Mouse (Mus musculus): ENCODE measurements at regions not wholly inside any gene's neighbourhood (a gene's known extent, or its start where the extent isn't known, plus 50 kb on each side); places are given as distances from the start of the nearest gene placed in this dataset.
"Not testable (repeated sequence)": the region's sequence is repeated elsewhere in the genome, so short reads cannot be mapped to it uniquely, and the experiment has no call there.

GRCm38 (mm10) chr9:31653788-31654187, 189.5 kb upstream of the Tmem45b start:
- DNase-seq (ENCODE audit: low spot score), result no peak

DNA sequence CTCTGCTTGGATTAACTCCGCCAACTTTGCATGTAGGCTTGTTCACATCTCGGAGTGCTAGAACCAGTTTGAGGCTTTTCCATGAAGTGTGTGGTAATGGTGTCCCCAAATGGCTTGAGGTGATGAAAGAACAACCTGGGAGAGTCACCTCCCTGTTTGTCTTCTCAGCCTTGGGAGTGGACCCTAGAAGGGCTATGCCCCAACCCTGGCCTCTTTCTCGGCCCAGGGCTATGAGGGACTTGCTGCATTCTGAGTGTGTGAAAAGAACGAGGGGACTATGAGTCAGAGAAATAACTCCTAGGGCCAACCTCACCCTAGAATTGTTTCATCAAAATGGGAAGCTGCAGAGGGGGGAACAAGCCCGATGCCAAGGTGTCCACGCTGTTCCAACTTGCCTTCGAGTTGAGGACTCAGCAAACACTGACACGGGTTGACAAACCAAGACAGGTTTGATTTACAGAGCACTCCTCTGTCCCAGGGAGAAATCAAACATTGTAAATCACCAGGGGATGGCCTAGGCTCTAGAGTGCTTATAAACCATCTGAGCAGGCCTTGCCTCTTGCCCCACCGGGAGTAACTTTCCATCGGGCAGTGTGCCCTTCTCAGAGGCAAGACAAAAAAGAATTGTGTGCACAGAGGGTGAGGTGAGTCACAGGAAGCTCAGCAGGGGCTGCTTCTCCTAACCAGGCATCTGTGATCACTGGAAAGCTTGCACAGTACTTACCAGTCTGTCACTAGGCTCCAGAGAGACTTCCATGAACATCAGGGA, 186.3 kb upstream of the Tmem45b start:
- DNase-seq (ENCODE audit: low spot score), result no peak

DNA sequence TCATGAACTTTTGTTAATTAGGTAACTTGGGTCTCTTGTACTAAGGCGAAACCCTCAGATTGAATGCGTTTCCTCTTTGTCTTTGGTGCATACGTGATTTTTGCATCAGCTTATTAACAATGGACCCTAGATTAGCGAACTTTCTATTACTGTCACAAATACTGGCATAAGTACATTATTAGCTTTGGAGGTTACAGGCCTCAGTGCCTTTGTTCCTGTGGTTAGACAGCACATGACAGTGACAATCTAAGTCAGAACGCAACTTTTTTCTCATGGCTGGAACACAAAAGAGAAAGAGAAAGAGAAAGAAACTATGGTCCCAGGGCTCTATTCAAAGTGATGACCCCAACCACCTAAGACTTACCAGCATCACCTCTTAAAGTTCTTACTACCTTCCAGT, 184.8 kb upstream of the Tmem45b start:
- DNase-seq (ENCODE audit: low spot score), result no peak

DNA sequence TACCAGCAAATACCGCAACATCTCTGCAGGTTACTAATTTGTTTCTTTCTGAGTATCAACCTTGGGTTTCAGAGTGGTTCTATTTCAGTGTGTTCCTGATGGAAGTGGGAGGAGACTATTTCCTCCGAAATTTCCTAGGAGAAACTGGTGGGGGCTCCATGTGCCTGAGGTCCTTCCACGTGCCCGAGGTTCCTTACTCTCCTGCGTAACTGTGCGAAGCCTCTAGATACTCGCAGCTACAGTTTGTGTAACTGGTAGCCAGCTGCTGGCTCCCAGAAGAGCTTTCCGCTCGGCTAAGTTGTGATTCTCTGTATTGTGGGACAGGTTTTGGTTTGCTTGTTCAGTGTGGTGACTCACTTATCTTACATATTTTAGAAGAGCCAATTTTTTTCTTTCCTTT, 184.3 kb upstream of the Tmem45b start:
- no peak for DNase-seq (ENCODE audit: low spot score)

GRCm38 (mm10) chr9:31645114-31645513, 180.9 kb upstream of the Tmem45b start:
- DNase-seq (ENCODE audit: low spot score), result no peak

DNA sequence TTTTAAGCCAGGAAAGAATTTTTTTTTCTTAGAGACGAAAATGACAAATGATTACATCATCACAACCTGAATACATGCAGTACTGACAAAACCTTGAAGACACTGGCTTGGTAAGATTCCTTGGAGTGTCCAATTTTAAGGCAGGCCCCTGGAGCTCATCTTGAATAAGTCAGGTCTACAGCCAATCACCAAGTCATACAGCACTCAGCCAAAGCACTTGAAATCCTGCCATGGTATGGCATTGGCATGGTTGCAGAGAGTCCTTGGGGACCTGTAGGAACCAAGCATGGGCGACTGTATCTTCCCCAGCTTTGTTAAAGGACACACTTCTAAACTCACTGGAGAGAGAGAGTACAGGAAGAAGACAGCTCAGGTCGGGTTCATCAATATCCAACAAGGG, 179.8 kb upstream of the Tmem45b start:
- no peak for DNase-seq (ENCODE audit: low spot score)

DNA sequence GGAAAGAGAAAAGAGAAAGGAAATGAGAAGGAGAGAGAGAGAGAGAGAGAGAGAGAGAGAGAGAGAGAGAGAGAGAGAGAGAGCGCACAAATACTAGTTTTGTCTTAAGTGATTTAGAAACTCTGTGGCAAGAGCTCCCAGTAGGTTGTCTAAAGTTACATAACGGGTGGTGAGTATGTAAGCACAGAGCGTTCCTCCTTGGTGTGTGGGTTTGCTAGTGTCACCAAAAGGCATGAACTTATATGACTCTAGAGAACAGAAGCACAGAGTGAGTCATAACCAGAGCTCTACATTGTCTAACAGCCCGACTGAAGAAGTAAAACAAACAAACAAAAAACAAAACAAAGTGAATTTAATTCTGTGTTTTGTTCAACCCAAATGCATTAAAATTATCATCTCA, 177.9 kb upstream of the Tmem45b start:
- no peak for DNase-seq (ENCODE audit: low spot score)

DNA sequence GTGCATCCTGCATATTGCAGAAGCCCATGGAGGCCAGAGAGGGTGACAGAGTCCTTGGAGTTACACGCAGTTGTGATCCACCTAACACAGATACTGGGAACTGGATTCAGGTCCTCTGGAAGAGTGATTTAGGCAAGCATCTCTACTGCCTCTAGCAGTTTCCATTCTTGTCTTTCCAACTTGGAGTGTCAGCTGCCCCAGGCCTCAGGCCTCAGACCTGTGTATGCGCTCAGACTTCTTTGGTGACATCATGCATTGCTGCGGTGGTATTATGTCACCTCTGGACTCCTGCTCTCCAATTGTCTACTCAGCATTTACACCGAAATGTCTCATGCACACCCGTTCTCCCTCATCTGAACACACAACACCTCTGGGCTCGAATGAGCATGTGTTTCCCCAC, 164.0 kb upstream of the Tmem45b start:
- no peak for DNase-seq (ENCODE audit: low spot score)

GRCm38 (mm10) chr9:31621553-31621952, 157.3 kb upstream of the Tmem45b start:
- not testable (repeated sequence) for DNase-seq (ENCODE audit: low spot score)

DNA sequence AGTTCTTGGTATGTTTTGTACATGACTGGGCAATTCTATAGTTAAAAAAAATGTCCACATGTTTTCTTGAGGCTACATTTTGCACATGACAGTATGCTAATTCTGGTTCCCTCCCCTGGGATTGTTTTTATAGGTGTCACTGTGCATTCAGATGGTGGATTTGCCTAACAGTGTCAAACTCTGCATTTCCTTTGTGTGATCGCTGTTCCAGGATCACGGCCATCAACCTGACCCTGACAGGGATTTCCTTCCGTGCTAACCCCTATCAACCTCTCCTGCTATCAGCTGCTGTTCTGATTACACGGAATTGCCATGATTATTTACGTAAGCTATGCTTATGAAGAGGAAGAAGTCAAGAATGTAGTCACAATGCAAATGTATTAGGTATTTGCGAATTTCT, 155.1 kb upstream of the Tmem45b start:
- no peak for DNase-seq (ENCODE audit: low spot score)

GRCm38 (mm10) chr9:31614250-31614945, 150.1 kb upstream of the Tmem45b start:
- no peak for DNase-seq (ENCODE audit: low spot score)

- no peak for DNase-seq (ENCODE audit: low spot score)
Measured at GRCm38 (mm10) chr9:31611036-31611695, 146.9 kb upstream of the Tmem45b start.

- DNase-seq (ENCODE audit: low spot score), result no peak
Measured at GRCm38 (mm10) chr9:31610631-31611030, 146.4 kb upstream of the Tmem45b start.

DNA sequence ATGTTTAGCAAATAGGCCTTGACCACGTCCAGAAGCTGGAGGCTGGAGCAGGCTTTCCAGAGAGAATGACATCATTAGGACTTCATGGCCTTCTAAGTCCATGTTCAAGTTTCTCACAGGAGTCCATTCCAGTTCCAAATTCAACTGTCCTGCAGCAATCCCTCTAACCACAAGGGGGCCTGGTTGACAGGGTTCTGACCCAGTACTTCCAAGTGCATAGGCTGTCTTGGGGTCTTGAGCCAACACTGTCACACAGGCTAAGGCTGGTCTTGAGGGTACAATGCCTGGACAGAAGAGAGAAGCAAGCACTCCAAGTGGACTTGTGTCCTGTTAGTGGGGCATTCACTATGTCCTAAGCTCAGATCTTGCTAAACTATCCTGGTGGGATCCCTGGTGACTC, 145.9 kb upstream of the Tmem45b start:
- no peak for DNase-seq (ENCODE audit: low spot score)

- DNase-seq (ENCODE audit: low spot score), result no peak
Measured at GRCm38 (mm10) chr9:31609731-31610130, 145.5 kb upstream of the Tmem45b start.

DNA sequence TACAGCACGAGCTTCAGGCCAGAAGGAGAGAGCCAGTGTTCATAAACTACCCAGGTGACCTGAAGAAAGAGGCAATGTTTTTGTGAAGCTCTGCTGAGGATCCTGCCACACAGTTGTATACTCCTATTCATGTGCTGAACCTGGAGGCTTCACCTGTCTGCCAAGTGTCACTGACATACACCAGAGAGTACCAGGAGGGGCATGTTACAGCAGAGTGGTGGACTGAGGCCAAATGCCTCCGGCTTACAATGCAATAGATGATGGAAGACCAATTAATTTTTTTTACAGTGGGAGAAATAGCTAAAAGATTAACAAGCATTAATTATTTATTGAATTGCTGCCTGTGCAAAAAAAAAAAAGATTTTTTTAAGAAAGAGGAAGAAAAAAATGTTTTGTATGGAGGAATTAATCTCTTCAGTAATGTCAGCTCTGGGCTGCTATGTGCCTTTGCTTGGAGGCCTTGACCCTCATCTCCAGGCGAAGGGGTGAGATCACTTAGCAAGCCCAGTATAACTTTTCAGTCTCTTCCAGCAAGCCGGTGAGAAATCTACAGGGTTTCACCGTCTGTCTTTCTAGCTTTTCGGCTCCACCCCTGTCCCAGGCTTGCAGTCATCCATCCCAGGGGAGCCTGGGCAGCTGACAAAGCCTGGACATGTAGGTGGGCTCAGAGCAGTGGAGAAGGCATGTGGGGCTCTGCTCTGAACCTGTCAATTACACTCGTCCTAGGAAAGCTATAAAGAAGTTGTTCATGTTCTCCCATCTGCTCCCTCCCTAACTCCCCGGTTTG, 144.0 kb upstream of the Tmem45b start:
- DNase-seq (ENCODE audit: low spot score), result no peak

- DNase-seq (ENCODE audit: low spot score), result no peak
Measured at GRCm38 (mm10) chr9:31606936-31607335, 142.7 kb upstream of the Tmem45b start.

DNA sequence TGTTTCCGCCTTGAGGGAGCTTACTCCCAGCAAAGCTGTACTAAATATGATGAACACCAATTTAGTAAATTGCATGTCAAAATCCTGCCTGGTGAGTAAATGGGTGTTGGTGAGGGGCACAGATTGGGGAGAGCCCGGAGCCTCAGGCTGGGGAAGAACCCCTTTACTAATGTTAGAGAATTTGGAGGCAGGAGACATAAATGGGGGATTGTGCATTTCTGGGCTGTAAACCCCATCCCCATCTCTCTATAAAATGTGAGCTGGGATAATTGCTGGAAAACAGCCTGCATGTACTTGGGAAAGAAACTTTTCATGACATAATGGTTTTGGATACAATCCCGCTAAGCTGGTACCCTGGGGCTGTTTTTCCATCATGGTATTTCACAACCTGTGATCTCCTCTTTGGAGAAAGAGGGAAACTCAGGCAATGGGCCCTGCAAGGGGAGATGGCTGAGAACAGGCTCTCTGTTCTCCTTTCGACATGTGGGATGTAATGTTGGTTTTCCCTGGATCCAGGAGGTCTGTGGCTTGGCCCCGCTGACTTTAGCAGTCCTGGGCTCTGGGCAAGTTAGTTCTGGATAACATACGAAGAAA, 140.3 kb upstream of the Tmem45b start:
- DNase-seq (ENCODE audit: low spot score), result no peak

DNA sequence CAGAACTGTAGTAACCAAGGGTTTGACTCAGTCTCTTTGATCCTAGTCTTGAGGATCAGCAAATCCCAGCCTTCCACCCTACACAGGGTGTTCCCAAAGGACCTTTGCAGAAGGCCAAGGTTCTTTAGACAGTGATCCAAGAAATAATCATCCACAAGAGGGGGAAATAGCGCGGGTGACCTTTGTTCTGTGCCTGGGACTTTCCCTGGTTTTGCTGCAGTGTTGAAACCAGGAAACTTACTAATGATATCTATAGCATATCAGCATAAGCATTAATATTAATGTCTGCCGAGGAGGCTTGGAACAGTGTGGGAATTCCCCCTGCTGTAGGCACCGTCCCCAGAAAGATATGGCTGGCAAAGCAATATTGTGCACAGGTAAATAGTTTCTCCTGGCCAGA, 138.4 kb upstream of the Tmem45b start:
- DNase-seq (ENCODE audit: low spot score), result no peak

DNA sequence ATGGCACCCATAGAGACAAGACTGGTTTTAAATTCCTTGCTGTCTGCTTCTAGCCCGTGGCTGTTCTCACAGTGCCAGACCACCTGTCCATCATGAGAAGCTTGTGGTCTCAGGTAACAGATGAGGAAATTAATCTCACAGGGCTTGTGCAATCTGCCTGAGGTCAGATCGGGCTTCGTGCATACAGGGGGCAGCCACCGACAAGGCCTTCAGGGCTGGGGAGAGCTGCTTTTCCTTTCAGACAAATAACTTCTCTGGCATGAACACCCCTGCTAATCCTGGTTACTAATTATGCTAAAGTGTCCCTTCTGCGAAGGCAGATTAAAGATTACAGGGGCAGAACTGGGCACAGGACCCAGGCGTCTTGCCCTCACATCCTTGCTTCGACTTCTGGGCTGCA, 130.8 kb upstream of the Tmem45b start:
- no peak for DNase-seq (ENCODE audit: low spot score)

GRCm38 (mm10) chr9:31587671-31588070, 123.4 kb upstream of the Tmem45b start:
- no peak for DNase-seq (ENCODE audit: low spot score)

- no peak for DNase-seq (ENCODE audit: low spot score)
Measured at GRCm38 (mm10) chr9:31583983-31584382, 119.7 kb upstream of the Tmem45b start.

Data from heart, adult 8-10 months (tissue).